Mouse (Mus musculus): ENCODE data around the gene Gm44973.

DNA sequence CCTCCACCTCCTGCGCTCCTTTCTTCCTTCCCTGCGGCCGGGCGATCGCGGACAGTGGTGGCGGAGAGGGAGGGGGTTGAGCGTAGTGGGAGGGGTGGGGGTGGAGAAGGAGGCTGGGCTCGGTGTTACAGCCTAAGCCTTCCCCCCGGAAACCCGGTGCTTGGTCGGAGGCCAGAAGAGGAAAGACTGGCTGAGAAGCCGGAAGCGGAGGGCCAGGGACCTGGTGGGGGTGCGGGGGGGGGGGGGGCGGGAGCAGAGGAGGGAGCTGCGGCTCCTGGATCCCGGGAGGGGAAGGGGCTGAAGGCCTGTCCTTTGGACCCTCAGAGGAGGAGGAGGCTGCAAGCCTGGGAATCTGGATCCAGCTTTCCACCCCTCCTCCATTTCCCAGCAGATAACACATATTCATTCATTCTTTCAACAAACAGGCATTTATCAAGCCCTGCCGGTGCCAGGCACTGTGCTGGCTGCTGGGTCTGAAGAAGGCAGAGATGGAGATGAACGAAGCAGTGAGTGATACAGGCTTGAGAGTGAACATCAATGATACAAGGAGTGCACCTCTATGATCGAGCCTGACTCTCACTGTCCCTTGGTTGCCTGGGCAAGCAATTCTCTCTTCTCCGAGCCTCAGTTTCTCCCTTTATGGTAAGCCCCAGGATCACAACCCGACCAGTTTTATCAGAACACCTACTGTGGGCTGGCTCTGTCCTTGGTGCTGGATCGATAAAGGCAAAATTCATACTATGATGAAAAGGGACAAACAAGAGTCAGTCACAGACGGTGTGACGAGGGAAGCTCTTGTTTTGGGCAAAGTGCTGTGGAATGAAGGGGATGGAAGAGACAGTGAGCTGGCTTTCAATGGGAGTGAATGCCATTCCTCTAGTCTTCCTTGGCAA, 19.0 kb upstream of the Gm44973 start, which contains the start of gene Zfp579:
- no peak for TF ChIP-seq CTCF (conservative IDR thresholded peaks at IDR 0.05; ENCODE audit: low read length)
- no peak for TF ChIP-seq NANOG (IDR thresholded peaks at IDR 0.05; ENCODE audit: borderline replicate concordance, low read length)
